Comparison of ENCODE assay signal across 29 mouse cellular contexts in the genomic region with DNA sequence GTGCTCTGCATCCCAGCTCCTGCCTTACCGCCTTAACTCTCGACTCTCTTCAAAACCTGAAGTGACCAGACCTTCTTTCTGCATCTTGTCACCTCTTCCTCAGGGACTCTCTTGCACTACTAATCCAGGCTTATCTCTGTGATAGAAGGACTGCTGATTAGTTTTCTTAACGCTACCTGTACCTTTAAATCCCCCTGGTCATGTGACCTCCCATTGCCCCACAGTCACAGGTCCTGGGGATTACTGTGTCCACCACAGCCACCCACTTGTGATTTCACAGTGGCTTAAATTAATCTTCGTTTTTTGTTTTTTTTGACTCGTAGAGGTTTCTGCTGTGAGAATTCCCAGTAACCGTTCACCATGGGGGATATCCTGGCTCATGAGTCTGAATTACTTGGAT. TPM values are rescaled to one million over a fixed set of nuclear protein-coding genes. Genes with fewer than 3 reads are reported as not detected.
A peak's percentile ranks its signal among the peaks of the same experiment; 100 is the strongest.
DNase-seq lines count a peak whose midpoint lies in the region; ATAC-seq and TF ChIP-seq lines count a peak whose summit lies in the region.
"Had no signal": no experiment of that assay in that cellular context is flagged by ENCODE, and none has a peak within 500 bp of the region (broad histone marks: within the 10 kb centered on the region; RNA-seq: fewer than 3 reads in every experiment).

No protein-coding gene starts in this region.

- no peak for ATAC-seq in embryonic facial prominence, embryonic 14.5 days (ENCODE audit: low read depth)
- no peak for ATAC-seq in midbrain, embryonic 13.5 days
- no peak for ATAC-seq in midbrain, embryonic 15.5 days (replicated peaks)
- no peak for ATAC-seq in liver, embryonic 15.5 days (ENCODE audit: insufficient read depth)
- ATAC-seq: activated CD4-positive, CD25-positive, alpha-beta regulatory T cell, adult 4 months; forebrain, embryonic 14.5 days; forebrain, postnatal 0 days; hindbrain, embryonic 16.5 days had no signal

- no peak for DNase-seq in embryonic facial prominence, embryonic 14.5 days (ENCODE audit: low spot score)
- DNase-seq in embryonic facial prominence, embryonic 10.5 days (ENCODE audit: low spot score), result no peak
- DNase-seq in ovary, postnatal 10 days (ENCODE audit: low spot score), result no peak
- no peak for DNase-seq in spleen, postnatal 14 days (ENCODE audit: low spot score in 2 of 2)
- DNase-seq: adrenal gland, adult 8-10 months; adrenal gland, postnatal 25 days; cerebellum, adult 11-12 months; cerebellum, adult 8-10 months; cerebellum, postnatal 10 days; cerebellum, postnatal 36 days; embryo, embryonic 11 days; forebrain, postnatal 0 days; gastrocnemius, adult 2 months; gastrocnemius, postnatal 14 days; heart, adult 11 months had no signal

- H3K27ac ChIP-seq in embryonic facial prominence, embryonic 14.5 days (replicated peaks; ENCODE audit: low read depth, low read length), result no peak overlapping the region
- no peak overlapping the region for H3K27ac ChIP-seq in embryonic facial prominence, embryonic 10.5 days (replicated peaks)
- H3K27ac ChIP-seq in midbrain, embryonic 13.5 days, result no peak overlapping the region
- H3K27ac ChIP-seq in midbrain, embryonic 15.5 days, result no peak overlapping the region
- H3K27ac ChIP-seq in liver, embryonic 15.5 days (replicated peaks), result no peak overlapping the region
- H3K27ac ChIP-seq: embryonic facial prominence, embryonic 15.5 days; gastrocnemius, adult 2 months; hindbrain, embryonic 13.5 days had no signal

- peaks cover 17% of the 10 kb centered on the region for H3K36me3 ChIP-seq in embryonic facial prominence, embryonic 14.5 days (ENCODE audit: control insufficient read depth, insufficient read depth, low read length)
- H3K36me3 ChIP-seq in embryonic facial prominence, embryonic 10.5 days (replicated peaks), result peaks cover 29% of the 10 kb centered on the region
- peaks cover 28% of the 10 kb centered on the region for H3K36me3 ChIP-seq in midbrain, embryonic 13.5 days
- H3K36me3 ChIP-seq in midbrain, embryonic 15.5 days (replicated peaks), result peaks cover 13% of the 10 kb centered on the region
- H3K36me3 ChIP-seq in C2C12 (ENCODE audit: control insufficient read depth, insufficient read depth), result peaks cover 6% of the 10 kb centered on the region
- 0 out of 2 replicates have a peak, but pooled peaks cover 13% of the 10 kb centered on the region for H3K36me3 ChIP-seq in liver, embryonic 15.5 days (replicated peaks)

- no peak overlapping the region for H3K4me3 ChIP-seq in embryonic facial prominence, embryonic 14.5 days (ENCODE audit: low read depth, low read length)
- no peak overlapping the region for H3K4me3 ChIP-seq in embryonic facial prominence, embryonic 10.5 days
- H3K4me3 ChIP-seq in midbrain, embryonic 13.5 days (replicated peaks), result no peak overlapping the region
- no peak overlapping the region for H3K4me3 ChIP-seq in midbrain, embryonic 15.5 days
- H3K4me3 ChIP-seq in C2C12 (ENCODE audit: insufficient read depth, poor library complexity, severe bottlenecking), result no peak overlapping the region
- H3K4me3 ChIP-seq in liver, embryonic 15.5 days (replicated peaks), result no peak overlapping the region
- H3K4me3 ChIP-seq: embryonic facial prominence, embryonic 15.5 days; gastrocnemius, adult 2 months; hindbrain, embryonic 13.5 days had no signal

- peaks cover 5% of the 10 kb centered on the region for H3K79me2 ChIP-seq in C2C12 (ENCODE audit: control insufficient read depth, insufficient read depth)

- peaks cover 1% of the 10 kb centered on the region for H3K79me3 ChIP-seq in C2C12 (ENCODE audit: low read depth)

- 0 out of 2 replicates have a peak, but pooled peaks cover 2% of the 10 kb centered on the region for H3K4me1 ChIP-seq in embryonic facial prominence, embryonic 14.5 days (ENCODE audit: control insufficient read depth, insufficient read depth, low read length)
- peaks cover 20% of the 10 kb centered on the region for H3K4me1 ChIP-seq in embryonic facial prominence, embryonic 10.5 days
- H3K4me1 ChIP-seq in midbrain, embryonic 13.5 days (replicated peaks), result peaks cover 19% of the 10 kb centered on the region
- H3K4me1 ChIP-seq in midbrain, embryonic 15.5 days, result peaks cover 22% of the 10 kb centered on the region
- H3K4me1 ChIP-seq in liver, embryonic 15.5 days (replicated peaks), result peaks cover 67% of the 10 kb centered on the region

- no peaks in the 10 kb centered on the region for H3K27me3 ChIP-seq in embryonic facial prominence, embryonic 14.5 days (replicated peaks; ENCODE audit: control insufficient read depth, insufficient read depth, low read length)
- no peaks in the 10 kb centered on the region for H3K27me3 ChIP-seq in embryonic facial prominence, embryonic 10.5 days (replicated peaks; ENCODE audit: low read depth, poor library complexity, severe bottlenecking)
- no peaks in the 10 kb centered on the region for H3K27me3 ChIP-seq in midbrain, embryonic 13.5 days
- no peaks in the 10 kb centered on the region for H3K27me3 ChIP-seq in midbrain, embryonic 15.5 days (replicated peaks)
- H3K27me3 ChIP-seq in C2C12 (ENCODE audit: control insufficient read depth, insufficient read depth, insufficient read length), result no peaks in the 10 kb centered on the region
- H3K27me3 ChIP-seq in liver, embryonic 15.5 days, result no peaks in the 10 kb centered on the region
- H3K27me3 ChIP-seq: embryonic facial prominence, embryonic 15.5 days; hindbrain, embryonic 13.5 days had no signal

- WGBS in embryonic facial prominence, embryonic 14.5 days, result 82% methylated on average over 6 of the region's 6 CpGs
- WGBS in embryonic facial prominence, embryonic 10.5 days, result 88% methylated on average over 6 of the region's 6 CpGs
- WGBS in midbrain, embryonic 13.5 days, result 93% methylated on average over 6 of the region's 6 CpGs
- WGBS in midbrain, embryonic 15.5 days, result 88% methylated on average over 6 of the region's 6 CpGs
- 81% methylated on average over 6 of the region's 6 CpGs for WGBS in liver, embryonic 15.5 days (ENCODE audit: insufficient replicate concordance)

- H3K9me3 ChIP-seq in embryonic facial prominence, embryonic 14.5 days (ENCODE audit: control insufficient read depth, low read length), result no peaks in the 10 kb centered on the region
- no peaks in the 10 kb centered on the region for H3K9me3 ChIP-seq in embryonic facial prominence, embryonic 10.5 days
- H3K9me3 ChIP-seq in midbrain, embryonic 13.5 days, result no peaks in the 10 kb centered on the region
- no peaks in the 10 kb centered on the region for H3K9me3 ChIP-seq in midbrain, embryonic 15.5 days
- H3K9me3 ChIP-seq in liver, embryonic 15.5 days (replicated peaks), result no peaks in the 10 kb centered on the region
- H3K9me3 ChIP-seq: embryonic facial prominence, embryonic 15.5 days; hindbrain, embryonic 13.5 days had no signal

- 0 out of 2 replicates have a peak overlapping the region, but pooled peaks have one; percentile 30 for H3K9ac ChIP-seq in embryonic facial prominence, embryonic 14.5 days (ENCODE audit: low read depth, low read length)
- H3K9ac ChIP-seq in midbrain, embryonic 13.5 days (replicated peaks), result 0 out of 2 replicates have a peak overlapping the region, but pooled peaks have one; percentile 89
- no peak overlapping the region for H3K9ac ChIP-seq in midbrain, embryonic 15.5 days
- H3K9ac ChIP-seq in liver, embryonic 15.5 days, result 0 out of 2 replicates have a peak overlapping the region, but pooled peaks have one; percentile 7
- H3K9ac ChIP-seq: embryonic facial prominence, embryonic 15.5 days had no signal

- no peak for TF ChIP-seq CTCF in C2C12 (IDR thresholded peaks at IDR 0.05; ENCODE audit: control insufficient read depth, insufficient read depth, insufficient read length)

- H3ac ChIP-seq in C2C12 (ENCODE audit: control insufficient read depth, insufficient read length, low read depth), result no peak overlapping the region

- H3K4me2 ChIP-seq in embryonic facial prominence, embryonic 14.5 days (ENCODE audit: low read depth, low read length), result no peak overlapping the region
- no peak overlapping the region for H3K4me2 ChIP-seq in midbrain, embryonic 13.5 days (replicated peaks)
- no peak overlapping the region for H3K4me2 ChIP-seq in midbrain, embryonic 15.5 days
- 0 out of 2 replicates have a peak overlapping the region, but pooled peaks have one; percentile 84 for H3K4me2 ChIP-seq in liver, embryonic 15.5 days
- H3K4me2 ChIP-seq: embryonic facial prominence, embryonic 15.5 days; heart, embryonic 11.5 days; hindbrain, embryonic 13.5 days had no signal

TF ChIP-seq in C2C12, 6 proteins besides CTCF, POLR2A, EP300 and RAD21:
- TF ChIP-seq CEBPB (IDR thresholded peaks at IDR 0.05; ENCODE audit: low read depth) (no peak), USF1 (IDR thresholded peaks at IDR 0.05; ENCODE audit: low read depth) (peak; percentile 27)
TF ChIP-seq in C2C12: peak in this region for 1.

RNA-seq across cellular contexts. Expression of gene Armc9, which starts 2.0 kb away (rescaled TPM):
- polyA plus RNA-seq in embryonic facial prominence, embryonic 14.5 days (2014; fragmentation: Nextera tagmentation; extraction: Ambion mirVana), result 17.4 and 21.4 TPM in 2 replicates
- polyA plus RNA-seq in embryonic facial prominence, embryonic 10.5 days (2016; fragmentation: Nextera tagmentation; extraction: Ambion mirVana), result 35.8 and 37.6 TPM in 2 replicates
- 37.2 and 37.4 TPM in 2 replicates for polyA plus RNA-seq in midbrain, embryonic 13.5 days (2015; fragmentation: Nextera tagmentation; extraction: Ambion mirVana)
- 35.7 and 39.7 TPM in 2 replicates for polyA plus RNA-seq in midbrain, embryonic 15.5 days (2015; fragmentation: Nextera tagmentation; extraction: Ambion mirVana)
- 5.6 TPM for polyA plus RNA-seq in C2C12 (2012; fragmentation: generic; extraction: Trizol)
- polyA plus RNA-seq in liver, embryonic 15.5 days (2015; fragmentation: Nextera tagmentation; extraction: Ambion mirVana), result 8.9 and 9.3 TPM in 2 replicates

RNA-seq across cellular contexts. Expression of gene Gm21972, which starts 23.2 kb away (rescaled TPM):
- 0.51 TPM in 1 of 2 replicates, not detected in the other for polyA plus RNA-seq in embryonic facial prominence, embryonic 14.5 days (2014; fragmentation: Nextera tagmentation; extraction: Ambion mirVana)
- 0.44 TPM in 1 of 2 replicates, not detected in the other for polyA plus RNA-seq in embryonic facial prominence, embryonic 10.5 days (2016; fragmentation: Nextera tagmentation; extraction: Ambion mirVana)
- polyA plus RNA-seq in midbrain, embryonic 13.5 days (2015; fragmentation: Nextera tagmentation; extraction: Ambion mirVana), result 0.30 TPM in 1 of 2 replicates, not detected in the other
- polyA plus RNA-seq in midbrain, embryonic 15.5 days (2015; fragmentation: Nextera tagmentation; extraction: Ambion mirVana), result 0.23 and 0.54 TPM in 2 replicates
- polyA plus RNA-seq in C2C12 (2012; fragmentation: generic; extraction: Trizol), result 1.9 TPM
- not detected in 2 replicates for polyA plus RNA-seq in liver, embryonic 15.5 days (2015; fragmentation: Nextera tagmentation; extraction: Ambion mirVana)
- polyA plus RNA-seq: activated CD4-positive, CD25-positive, alpha-beta regulatory T cell, adult 4 months; embryonic facial prominence, embryonic 15.5 days; forebrain, embryonic 11.5 days; heart, embryonic 11.5 days; heart, embryonic 14.5 days; heart, postnatal 0 days had no signal

RNA-seq across cellular contexts. Expression of gene Htr2b, which starts 44.8 kb away (rescaled TPM):
- polyA plus RNA-seq in embryonic facial prominence, embryonic 14.5 days (2014; fragmentation: Nextera tagmentation; extraction: Ambion mirVana), result 1.2 and 2.0 TPM in 2 replicates
- polyA plus RNA-seq in embryonic facial prominence, embryonic 10.5 days (2016; fragmentation: Nextera tagmentation; extraction: Ambion mirVana), result 0.18 and 0.71 TPM in 2 replicates
- 0.15 and 0.28 TPM in 2 replicates for polyA plus RNA-seq in midbrain, embryonic 13.5 days (2015; fragmentation: Nextera tagmentation; extraction: Ambion mirVana)
- polyA plus RNA-seq in midbrain, embryonic 15.5 days (2015; fragmentation: Nextera tagmentation; extraction: Ambion mirVana), result 0.11 and 0.46 TPM in 2 replicates
- polyA plus RNA-seq in C2C12 (2012; fragmentation: generic; extraction: Trizol), result 0.14 TPM
- polyA plus RNA-seq in liver, embryonic 15.5 days (2015; fragmentation: Nextera tagmentation; extraction: Ambion mirVana), result 0.07 and 0.15 TPM in 2 replicates
- polyA plus RNA-seq: brain, embryonic 14.5 days had no signal
